Mouse (Mus musculus) cerebellum, postnatal 36 days (tissue): ENCODE results near the gene Tex36.

ENCODE experiments used
- DNase-seq, 2 experiments: peaks; one replicate each; pipeline ENCODE4 v3.0.0; 2021 to 2022; ENCODE audit warnings: mixed read lengths in 2 of 2

The Tex36 gene

DNA sequence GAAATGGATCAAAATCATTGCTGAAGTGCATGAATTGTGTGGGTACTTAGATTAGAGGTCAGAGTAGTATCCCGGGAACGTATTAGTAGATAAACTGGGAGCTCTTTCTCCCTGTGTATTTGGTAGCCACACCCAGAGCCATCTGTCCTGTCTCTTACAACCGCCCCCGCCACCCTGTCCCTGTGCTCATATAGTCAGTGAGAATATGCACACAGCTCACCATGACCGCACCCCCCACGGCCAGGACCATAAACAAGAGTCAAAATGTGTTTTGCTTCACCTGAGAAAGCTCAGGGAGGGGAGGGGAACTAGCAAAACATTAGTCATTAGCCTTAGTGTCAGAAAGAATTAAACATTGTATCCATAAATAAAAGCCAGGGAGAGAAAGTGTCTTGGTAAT lies 18.7 kb downstream of the Tex36 start:
- no peak for DNase-seq

DNA sequence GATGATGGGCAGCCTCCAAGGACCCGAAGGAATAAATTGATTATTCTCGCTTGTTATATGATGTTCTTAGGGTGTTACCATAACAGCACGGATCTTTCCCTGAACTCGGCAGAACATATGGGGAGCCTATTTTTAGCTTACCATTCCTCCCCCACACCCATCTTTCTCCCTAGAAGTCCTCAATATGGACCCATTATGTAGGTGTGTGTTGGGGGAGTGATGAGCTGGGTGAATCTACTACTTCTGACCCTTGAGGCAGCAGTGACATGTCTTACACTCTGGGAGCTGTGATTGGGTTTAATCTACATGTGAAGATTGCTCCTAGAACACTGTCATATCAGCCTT lies 21.7 kb downstream of the Tex36 start:
- DNase-seq = no peak

GRCm38 (mm10) chr7:133579491-133580295 lies 22.3 kb downstream of the Tex36 start:
- DNase-seq = no peak

GRCm38 (mm10) chr7:133576825-133577224 lies 25.1 kb downstream of the Tex36 start:
- DNase-seq = no peak

- no peak for DNase-seq
These were observed 25.7 kb downstream of the Tex36 start for GRCm38 (mm10) chr7:133576281-133576680.

GRCm38 (mm10) chr7:133571927-133572326 lies 30.0 kb downstream of the Tex36 start:
- peak; percentile 19 to 43 for DNase-seq

- no peak for DNase-seq
These were observed 32.6 kb downstream of the Tex36 start for GRCm38 (mm10) chr7:133569194-133569880.

- no peak for DNase-seq
These were observed 37.4 kb downstream of the Tex36 start for GRCm38 (mm10) chr7:133564600-133564999.

GRCm38 (mm10) chr7:133563175-133563824 lies 38.7 kb downstream of the Tex36 start:
- no peak for DNase-seq

- peak in 1 of 2 experiments; percentile 16 for DNase-seq
These were observed 46.0 kb downstream of the Tex36 start for GRCm38 (mm10) chr7:133555786-133556492.

DNA sequence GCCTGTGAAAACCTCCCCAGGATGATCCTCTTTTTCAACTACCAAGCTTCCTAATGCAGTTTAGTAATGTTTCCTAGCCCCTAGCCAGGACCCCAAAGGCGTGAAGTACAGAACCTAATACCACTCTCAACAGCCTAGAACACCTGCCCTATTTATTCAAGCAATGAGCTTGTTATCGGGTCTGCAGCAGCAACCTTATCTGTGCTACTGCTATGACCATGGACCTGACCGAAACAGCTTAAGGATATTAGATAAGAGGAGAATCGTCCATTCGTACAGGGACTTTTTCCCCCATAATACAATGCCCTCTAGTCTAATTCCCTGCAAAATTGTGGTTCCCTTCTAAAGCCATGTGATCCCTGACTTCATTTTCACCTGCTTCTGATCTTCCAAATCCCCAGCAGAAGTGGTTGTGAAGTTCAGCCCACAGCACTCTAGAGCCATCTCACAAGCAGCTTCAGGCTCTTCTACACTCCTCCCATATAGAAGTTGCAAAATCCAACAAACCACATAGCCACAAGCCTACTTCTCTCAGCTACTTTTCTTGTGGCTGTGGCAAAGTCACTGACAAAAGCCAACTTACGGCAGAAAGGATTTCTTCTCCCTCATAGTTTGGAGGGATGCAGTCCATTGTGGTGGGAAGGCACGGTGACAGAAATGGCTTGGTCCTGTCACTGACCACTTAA lies 49.5 kb downstream of the Tex36 start:
- DNase-seq = no peak

DNA sequence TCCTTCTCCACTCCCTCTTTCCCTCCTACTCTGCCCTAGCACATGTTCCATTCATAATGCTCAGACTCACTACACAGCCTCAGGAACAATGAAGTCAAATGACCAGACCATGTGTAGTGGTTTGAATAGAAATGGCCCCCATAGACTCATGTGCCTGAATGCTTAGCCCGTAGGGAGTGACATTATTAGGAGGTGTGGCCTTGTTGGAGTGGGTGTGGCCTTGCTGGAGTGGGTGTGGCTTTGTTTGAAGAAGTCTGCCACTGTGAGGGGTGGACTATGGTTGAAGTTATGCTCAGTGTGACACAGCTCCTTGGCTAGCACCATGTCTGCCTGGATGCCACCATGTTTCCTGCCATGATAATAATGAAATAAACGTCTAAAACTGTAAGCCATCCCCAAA lies 51.0 kb downstream of the Tex36 start:
- DNase-seq = no peak

DNA sequence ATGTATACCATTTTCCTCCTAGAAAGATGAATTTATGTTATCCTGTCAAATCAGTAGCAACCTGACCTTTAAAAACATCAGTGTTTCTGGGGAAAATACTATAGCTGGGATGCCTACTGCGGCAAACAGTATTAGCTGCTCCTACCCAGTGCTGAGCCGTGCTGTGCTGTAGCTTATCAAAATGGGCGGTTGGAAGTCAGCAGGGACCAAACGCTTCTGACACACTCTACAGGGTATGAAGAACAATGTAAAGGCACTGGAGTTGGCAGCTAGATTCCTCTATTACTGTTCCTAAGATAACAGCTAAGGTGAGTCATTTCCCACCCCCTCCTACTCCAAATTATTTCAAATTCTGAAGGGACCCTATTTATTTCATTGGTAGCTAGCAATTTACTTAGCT lies 53.5 kb downstream of the Tex36 start:
- no peak for DNase-seq

GRCm38 (mm10) chr7:133545631-133546030 lies 56.3 kb downstream of the Tex36 start:
- no peak for DNase-seq

- no peak for DNase-seq
These were observed 57.0 kb downstream of the Tex36 start for GRCm38 (mm10) chr7:133544966-133545365.

DNA sequence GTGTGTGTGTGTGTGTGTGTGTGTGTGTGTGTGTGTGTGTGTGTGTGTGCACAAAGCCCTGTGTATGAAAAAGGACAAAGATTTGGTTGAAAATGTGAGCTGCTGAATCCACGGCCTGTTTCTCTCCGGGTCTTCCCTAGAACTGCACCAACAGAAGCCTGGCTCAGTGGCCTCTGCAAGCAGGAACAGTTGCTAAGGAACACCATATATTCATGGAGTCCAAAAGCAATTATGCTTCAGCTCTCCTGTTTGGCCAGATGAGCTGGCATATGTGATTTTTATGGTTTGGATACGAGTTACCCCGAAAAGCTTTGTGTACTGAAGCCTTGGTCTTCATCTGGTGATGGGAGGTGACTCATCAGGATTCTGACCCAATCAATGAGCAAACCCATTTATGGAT lies 58.8 kb downstream of the Tex36 start:
- no peak for DNase-seq

- DNase-seq = peak in 1 of 2 experiments; percentile 9
These were observed 64.6 kb downstream of the Tex36 start for GRCm38 (mm10) chr7:133537366-133537765.
